Mouse (Mus musculus): Measurements from ENCODE around the gene Kcnip1. TPM values are rescaled to one million over a fixed set of nuclear protein-coding genes. Genes with fewer than 3 reads are reported as not detected.

The Kcnip1 gene
- polyA plus RNA-seq, 1 experiment from 2014 or later = 41.6 TPM

GRCm38 (mm10) chr11:33913061-33913460 is 79.9 kb downstream of the Kcnip1 start:
- no peak overlapping the region for H3K4me2 ChIP-seq (replicated peaks)
- H3K9me3 ChIP-seq = no peaks in the 10 kb centered on the region
- ATAC-seq = no peak
- no peak overlapping the region for H3K4me3 ChIP-seq (replicated peaks)
- H3K27me3 ChIP-seq = no peaks in the 10 kb centered on the region; the same call in 1 of the 2 replicates
- H3K36me3 ChIP-seq = no peaks in the 10 kb centered on the region
- no peak overlapping the region for H3K27ac ChIP-seq
- WGBS = 84% methylated on average over 7 of the region's 7 CpGs
- H3K4me1 ChIP-seq (replicated peaks) = peaks cover 23% of the 10 kb centered on the region
- no peak overlapping the region for H3K9ac ChIP-seq (replicated peaks)

- H3K4me3 ChIP-seq (replicated peaks) = no peak overlapping the region
- peaks cover 23% of the 10 kb centered on the region for H3K4me1 ChIP-seq (replicated peaks)
- H3K9me3 ChIP-seq = no peaks in the 10 kb centered on the region
- no peak for ATAC-seq
- no peaks in the 10 kb centered on the region; the same call in 1 of the 2 replicates for H3K27me3 ChIP-seq
- 2% methylated on average over 2 of the region's 2 CpGs for WGBS
- no peaks in the 10 kb centered on the region for H3K36me3 ChIP-seq
- no peak overlapping the region for H3K9ac ChIP-seq (replicated peaks)
- H3K27ac ChIP-seq = no peak overlapping the region
- H3K4me2 ChIP-seq (replicated peaks) = no peak overlapping the region
These were observed 80.8 kb downstream of the Kcnip1 start for GRCm38 (mm10) chr11:33912151-33912571.

- Histone ChIP-seq H3K27ac (no peak overlapping the region), H3K27me3 (no peaks in the 10 kb centered on the region; the same call in 1 of the 2 replicates), H3K4me3 (replicated peaks) (no peak overlapping the region), H3K4me2 (replicated peaks) (no peak overlapping the region), H3K9me3 (no peaks in the 10 kb centered on the region), H3K4me1 (replicated peaks) (peaks cover 19% of the 10 kb centered on the region), H3K36me3 (no peaks in the 10 kb centered on the region), H3K9ac (replicated peaks) (no peak overlapping the region)
- 45% methylated on average over 7 of the region's 7 CpGs for WGBS
- ATAC-seq = no peak
These were observed 82.0 kb downstream of the Kcnip1 start for GRCm38 (mm10) chr11:33910982-33911381.

- Histone ChIP-seq H3K27ac (no peak overlapping the region), H3K9ac (replicated peaks) (no peak overlapping the region), H3K4me2 (replicated peaks) (no peak overlapping the region), H3K4me3 (replicated peaks) (no peak overlapping the region), H3K4me1 (replicated peaks) (peaks cover 19% of the 10 kb centered on the region), H3K27me3 (no peaks in the 10 kb centered on the region; the same call in 1 of the 2 replicates), H3K9me3 (no peaks in the 10 kb centered on the region), H3K36me3 (no peaks in the 10 kb centered on the region)
- 55% methylated on average over 4 of the region's 4 CpGs for WGBS
- ATAC-seq = no peak
These were observed 84.4 kb downstream of the Kcnip1 start for GRCm38 (mm10) chr11:33908360-33909175.

- no peaks in the 10 kb centered on the region for H3K36me3 ChIP-seq
- 63% methylated on average over 6 of the region's 6 CpGs for WGBS
- H3K27me3 ChIP-seq = no peaks in the 10 kb centered on the region
- no peak overlapping the region for H3K27ac ChIP-seq
- H3K4me1 ChIP-seq (replicated peaks) = peaks cover under 1% of the 10 kb centered on the region; the same call in 1 of the 2 replicates
- no peak for ATAC-seq
- no peak overlapping the region for H3K9ac ChIP-seq (replicated peaks)
- H3K4me3 ChIP-seq (replicated peaks) = no peak overlapping the region
- no peaks in the 10 kb centered on the region for H3K9me3 ChIP-seq
- H3K4me2 ChIP-seq (replicated peaks) = no peak overlapping the region
These were observed 89.5 kb downstream of the Kcnip1 start for GRCm38 (mm10) chr11:33903494-33903893.

GRCm38 (mm10) chr11:33902377-33902776 is 90.6 kb downstream of the Kcnip1 start:
- no peak overlapping the region for H3K27ac ChIP-seq
- H3K9ac ChIP-seq (replicated peaks) = no peak overlapping the region
- H3K4me3 ChIP-seq (replicated peaks) = no peak overlapping the region
- no peaks in the 10 kb centered on the region for H3K4me1 ChIP-seq (replicated peaks)
- no peaks in the 10 kb centered on the region for H3K36me3 ChIP-seq
- 92% methylated on average over 10 of the region's 10 CpGs for WGBS
- no peaks in the 10 kb centered on the region for H3K27me3 ChIP-seq
- no peak for ATAC-seq
- H3K4me2 ChIP-seq (replicated peaks) = no peak overlapping the region
- H3K9me3 ChIP-seq = no peaks in the 10 kb centered on the region

- Histone ChIP-seq H3K4me3 (replicated peaks) (no peak overlapping the region), H3K27ac (no peak overlapping the region), H3K9me3 (no peaks in the 10 kb centered on the region), H3K36me3 (no peaks in the 10 kb centered on the region), H3K9ac (replicated peaks) (no peak overlapping the region), H3K27me3 (no peaks in the 10 kb centered on the region), H3K4me1 (replicated peaks) (no peaks in the 10 kb centered on the region), H3K4me2 (replicated peaks) (no peak overlapping the region)
- WGBS = 92% methylated on average over 2 of the region's 2 CpGs
- no peak for ATAC-seq
These were observed 91.2 kb downstream of the Kcnip1 start for GRCm38 (mm10) chr11:33901783-33902182.

GRCm38 (mm10) chr11:33891084-33891483 is 101.9 kb downstream of the Kcnip1 start:
- no peaks in the 10 kb centered on the region for H3K9me3 ChIP-seq
- H3K4me3 ChIP-seq (replicated peaks) = no peak overlapping the region
- H3K4me2 ChIP-seq (replicated peaks) = no peak overlapping the region
- H3K27ac ChIP-seq = no peak overlapping the region
- H3K4me1 ChIP-seq (replicated peaks) = no peaks in the 10 kb centered on the region
- WGBS = 73% methylated on average over 4 of the region's 4 CpGs
- no peak for ATAC-seq
- H3K9ac ChIP-seq (replicated peaks) = no peak overlapping the region
- no peaks in the 10 kb centered on the region for H3K27me3 ChIP-seq
- H3K36me3 ChIP-seq = no peaks in the 10 kb centered on the region

- no peaks in the 10 kb centered on the region for H3K4me1 ChIP-seq (replicated peaks)
- WGBS = 31% methylated on average over 2 of the region's 2 CpGs
- no peak for ATAC-seq
- H3K27me3 ChIP-seq = no peaks in the 10 kb centered on the region
- H3K9me3 ChIP-seq = no peaks in the 10 kb centered on the region
- H3K4me2 ChIP-seq (replicated peaks) = no peak overlapping the region
- H3K9ac ChIP-seq (replicated peaks) = no peak overlapping the region
- H3K4me3 ChIP-seq (replicated peaks) = no peak overlapping the region
- no peak overlapping the region for H3K27ac ChIP-seq
- no peaks in the 10 kb centered on the region for H3K36me3 ChIP-seq
These were observed 102.6 kb downstream of the Kcnip1 start for GRCm38 (mm10) chr11:33890382-33890781.

- Histone ChIP-seq H3K4me3 (replicated peaks) (no peak overlapping the region), H3K4me1 (replicated peaks) (no peaks in the 10 kb centered on the region), H3K36me3 (no peaks in the 10 kb centered on the region), H3K27me3 (no peaks in the 10 kb centered on the region), H3K9me3 (no peaks in the 10 kb centered on the region), H3K9ac (replicated peaks) (no peak overlapping the region), H3K27ac (no peak overlapping the region), H3K4me2 (replicated peaks) (no peak overlapping the region)
- ATAC-seq = no peak
- 87% methylated on average over 3 of the region's 3 CpGs for WGBS
These were observed 105.3 kb downstream of the Kcnip1 start for GRCm38 (mm10) chr11:33887660-33888059.

- Histone ChIP-seq H3K4me2 (replicated peaks) (no peak overlapping the region), H3K27me3 (no peaks in the 10 kb centered on the region), H3K9me3 (no peaks in the 10 kb centered on the region), H3K9ac (replicated peaks) (no peak overlapping the region), H3K36me3 (no peaks in the 10 kb centered on the region), H3K4me3 (replicated peaks) (no peak overlapping the region), H3K27ac (no peak overlapping the region), H3K4me1 (replicated peaks) (no peaks in the 10 kb centered on the region)
- ATAC-seq = no peak
- 87% methylated on average over 4 of the region's 4 CpGs for WGBS
These were observed 107.0 kb downstream of the Kcnip1 start for GRCm38 (mm10) chr11:33885981-33886380.

- no peak overlapping the region for H3K27ac ChIP-seq
- WGBS = 84% methylated on average over 5 of the region's 5 CpGs
- H3K4me1 ChIP-seq (replicated peaks) = no peaks in the 10 kb centered on the region
- H3K9ac ChIP-seq (replicated peaks) = no peak overlapping the region
- no peaks in the 10 kb centered on the region for H3K9me3 ChIP-seq
- ATAC-seq = no peak
- no peak overlapping the region for H3K4me3 ChIP-seq (replicated peaks)
- no peaks in the 10 kb centered on the region for H3K36me3 ChIP-seq
- no peaks in the 10 kb centered on the region for H3K27me3 ChIP-seq
- H3K4me2 ChIP-seq (replicated peaks) = no peak overlapping the region
These were observed 110.1 kb downstream of the Kcnip1 start for GRCm38 (mm10) chr11:33882731-33883328.

Measured in midbrain, embryonic 13.5 days (tissue).